Mouse (Mus musculus): ENCODE results near the gene Uba52.

DNA sequence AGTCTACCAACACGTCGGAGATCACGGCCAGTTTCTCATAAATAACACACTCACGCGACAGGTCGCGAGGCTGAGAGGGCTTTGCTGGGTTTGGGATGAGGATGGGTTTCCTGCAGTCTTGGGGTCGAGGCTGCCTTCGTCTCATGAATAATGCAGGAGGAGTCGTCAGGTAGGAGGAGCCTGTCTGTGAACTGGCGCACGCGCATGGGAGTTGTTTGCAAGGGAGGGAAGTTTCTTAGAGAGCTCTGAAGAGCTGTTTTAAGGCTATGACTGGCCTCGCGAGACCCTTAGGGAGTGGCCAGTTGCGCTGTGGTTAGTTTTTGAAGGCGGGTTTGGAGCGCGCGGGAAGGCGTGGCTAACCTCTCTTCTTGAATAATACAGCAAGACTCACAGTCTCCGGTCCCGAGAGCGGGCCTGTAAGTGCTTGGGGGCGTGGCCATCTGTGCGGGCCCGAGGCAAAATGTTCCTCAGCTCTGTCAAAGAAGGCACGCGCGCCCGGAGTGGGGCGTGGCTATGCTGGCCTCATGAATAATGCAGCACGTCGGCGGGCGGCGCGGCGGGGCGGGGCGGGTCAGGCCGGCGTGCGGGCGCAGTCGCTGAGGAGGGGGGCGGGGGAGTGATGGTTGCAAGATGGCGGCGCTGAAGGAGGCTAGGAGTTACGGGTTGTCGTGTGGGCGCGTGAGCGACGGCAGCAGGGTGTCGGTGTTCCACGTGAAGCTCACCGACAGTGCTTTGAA, 28.6 kb upstream of the Uba52 start, which contains the start of gene Ell:
- TF ChIP-seq CTCF (IDR thresholded peaks at IDR 0.05; ENCODE audit: extremely low read depth, insufficient read depth, insufficient read length, insufficient replicate concordance) (no peak), POLR2A (IDR thresholded peaks at IDR 0.05; ENCODE audit: low read depth, low read length) (peak; percentile 75)
